Mouse (Mus musculus) hindbrain, embryonic 15.5 days (tissue): ENCODE measurements at regions not wholly inside any gene's neighbourhood (a gene's known extent, or its start where the extent isn't known, plus 50 kb on each side); places are given as distances from the start of the nearest gene placed in this dataset. TPM values are rescaled to one million over a fixed set of nuclear protein-coding genes. Genes with fewer than 3 reads are reported as not detected.

Source experiments
- ATAC-seq: fragments of 200-750 bp; cut with Nextera tagmentation; 2 replicates; pipeline ENCODE4 v1.8.0; 2017; ENCODE audit warnings: low read depth, moderate number of reproducible peaks, moderate TSS enrichment; ENCODE audit not compliant: low FRiP score
- H3K27ac ChIP-seq: fragments of 300-500 bp; sonication (generic); replicated peaks from 2 replicates; pipeline ENCODE4 v1.5.1; 2015; ENCODE audit warnings: mild to moderate bottlenecking, inconsistent platforms
- H3K27me3 ChIP-seq: fragments of 300-500 bp; sonication (generic); 2 replicates; pipeline ENCODE4 v1.6.1; 2015; ENCODE audit warnings: control low read depth, inconsistent platforms
- H3K36me3 ChIP-seq: fragments of 300-500 bp; sonication (generic); 2 replicates; pipeline ENCODE4 v1.6.1; 2015; ENCODE audit warnings: control low read depth, inconsistent platforms
- H3K4me1 ChIP-seq: fragments of 300-500 bp; sonication (generic); replicated peaks from 2 replicates; pipeline ENCODE4 v1.6.1; 2015; ENCODE audit warnings: control low read depth, inconsistent platforms
- H3K4me2 ChIP-seq: fragments of 300-500 bp; sonication (generic); 2 replicates; pipeline ENCODE4 v1.6.1; 2015; ENCODE audit warnings: moderate library complexity, mild to moderate bottlenecking, inconsistent platforms
- H3K4me3 ChIP-seq: fragments of 300-500 bp; sonication (generic); 2 replicates; pipeline ENCODE4 v1.5.1; 2015; ENCODE audit warnings: mild to moderate bottlenecking, inconsistent platforms
- H3K9ac ChIP-seq: fragments of 300-500 bp; sonication (generic); 2 replicates; pipeline ENCODE4 v1.6.1; 2015; ENCODE audit warnings: inconsistent platforms
- H3K9me3 ChIP-seq: fragments of 300-500 bp; sonication (generic); 2 replicates; pipeline ENCODE4 v1.6.1; 2016; ENCODE audit warnings: control low read depth, inconsistent platforms
- WGBS: fragments of 180-500 bp; shearing (Covaris S2); methylation state at CpG from one replicate; pipeline ENCODE4 v1.1.7; 2015; 5-methylcytosine and 5-hydroxymethylcytosine counted together
- microRNA-seq: library from miRNA; unstranded; fragments of <30 nt; microRNA quantifications from one replicate; pipeline ENCODE4, GENCODE M21; 2016

GRCm38 (mm10) chr12:30510861-30511260, 73.4 kb upstream of the Tmem18 start:
- H3K9ac ChIP-seq = no peak overlapping the region
- H3K36me3 ChIP-seq = no peaks in the 10 kb centered on the region
- H3K4me2 ChIP-seq = no peak overlapping the region
- H3K27me3 ChIP-seq = no peaks in the 10 kb centered on the region
- H3K4me3 ChIP-seq = no peak overlapping the region
- 0 out of 2 replicates have a peak, but pooled peaks have one; percentile 15 for ATAC-seq
- H3K9me3 ChIP-seq = no peaks in the 10 kb centered on the region
- WGBS = 77% methylated on average over 6 of the region's 6 CpGs
- no peak overlapping the region for H3K27ac ChIP-seq
- no peaks in the 10 kb centered on the region for H3K4me1 ChIP-seq

GRCm38 (mm10) chr12:30483370-30483769, 100.9 kb upstream of the Tmem18 start:
- no peaks in the 10 kb centered on the region for H3K36me3 ChIP-seq
- H3K4me3 ChIP-seq = no peak overlapping the region
- 28% methylated on average over 5 of the region's 5 CpGs for WGBS
- no peak overlapping the region for H3K4me2 ChIP-seq
- H3K27me3 ChIP-seq = no peaks in the 10 kb centered on the region
- ATAC-seq = no peak
- H3K9ac ChIP-seq = no peak overlapping the region
- H3K9me3 ChIP-seq = no peaks in the 10 kb centered on the region
- H3K4me1 ChIP-seq = no peaks in the 10 kb centered on the region
- no peak overlapping the region for H3K27ac ChIP-seq

GRCm38 (mm10) chr12:30473473-30473815, 100.3 kb upstream of the Sntg2 start:
- no peak overlapping the region for H3K4me3 ChIP-seq
- no peak overlapping the region for H3K27ac ChIP-seq
- H3K4me2 ChIP-seq = no peak overlapping the region
- 75% methylated on average over 4 of the region's 4 CpGs for WGBS
- H3K4me1 ChIP-seq = no peaks in the 10 kb centered on the region
- no peaks in the 10 kb centered on the region for H3K9me3 ChIP-seq
- ATAC-seq = no peak
- H3K9ac ChIP-seq = no peak overlapping the region
- no peaks in the 10 kb centered on the region for H3K36me3 ChIP-seq
- no peaks in the 10 kb centered on the region for H3K27me3 ChIP-seq

GRCm38 (mm10) chr12:30472743-30473472, 99.7 kb upstream of the Sntg2 start:
- no peaks in the 10 kb centered on the region for H3K4me1 ChIP-seq
- no peak for ATAC-seq
- WGBS = 77% methylated on average over 10 of the region's 10 CpGs
- no peak overlapping the region for H3K4me2 ChIP-seq
- H3K36me3 ChIP-seq = no peaks in the 10 kb centered on the region
- no peak overlapping the region for H3K4me3 ChIP-seq
- H3K9me3 ChIP-seq = no peaks in the 10 kb centered on the region
- no peak overlapping the region for H3K27ac ChIP-seq
- H3K9ac ChIP-seq = no peak overlapping the region
- H3K27me3 ChIP-seq = no peaks in the 10 kb centered on the region

- no peak overlapping the region for H3K27ac ChIP-seq
- H3K4me3 ChIP-seq = no peak overlapping the region
- no peaks in the 10 kb centered on the region for H3K27me3 ChIP-seq
- H3K4me2 ChIP-seq = no peak overlapping the region
- no peaks in the 10 kb centered on the region for H3K9me3 ChIP-seq
- no peak for ATAC-seq
- no peak overlapping the region for H3K9ac ChIP-seq
- H3K4me1 ChIP-seq = no peaks in the 10 kb centered on the region
- 60% methylated on average over 7 of the region's 7 CpGs for WGBS
- no peaks in the 10 kb centered on the region for H3K36me3 ChIP-seq
Observed at GRCm38 (mm10) chr12:30467186-30467585, 94.0 kb upstream of the Sntg2 start.

- no peak for ATAC-seq
- Histone ChIP-seq H3K4me2 (no peak overlapping the region), H3K9me3 (no peaks in the 10 kb centered on the region), H3K27me3 (no peaks in the 10 kb centered on the region), H3K4me3 (no peak overlapping the region), H3K36me3 (no peaks in the 10 kb centered on the region), H3K27ac (no peak overlapping the region), H3K4me1 (no peaks in the 10 kb centered on the region), H3K9ac (no peak overlapping the region)
Observed at GRCm38 (mm10) chr12:30450614-30451013, 77.4 kb upstream of the Sntg2 start.

- WGBS = 77% methylated on average over 8 of the region's 8 CpGs
- Histone ChIP-seq H3K36me3 (no peaks in the 10 kb centered on the region), H3K4me3 (no peak overlapping the region), H3K4me2 (no peak overlapping the region), H3K9me3 (no peaks in the 10 kb centered on the region), H3K4me1 (no peaks in the 10 kb centered on the region), H3K27ac (no peak overlapping the region), H3K27me3 (no peaks in the 10 kb centered on the region), H3K9ac (no peak overlapping the region)
- no peak for ATAC-seq
Observed at GRCm38 (mm10) chr12:30434892-30435291, 61.7 kb upstream of the Sntg2 start.

GRCm38 (mm10) chr12:30432861-30433260, 59.7 kb upstream of the Sntg2 start:
- WGBS = 87% methylated on average over 5 of the region's 5 CpGs
- Histone ChIP-seq H3K4me2 (no peak overlapping the region), H3K27ac (no peak overlapping the region), H3K27me3 (no peaks in the 10 kb centered on the region), H3K4me1 (no peaks in the 10 kb centered on the region), H3K9ac (no peak overlapping the region), H3K36me3 (no peaks in the 10 kb centered on the region), H3K9me3 (no peaks in the 10 kb centered on the region), H3K4me3 (no peak overlapping the region)
- no peak for ATAC-seq

- no peaks in the 10 kb centered on the region for H3K9me3 ChIP-seq
- H3K4me2 ChIP-seq = no peak overlapping the region
- H3K9ac ChIP-seq = no peak overlapping the region
- H3K36me3 ChIP-seq = no peaks in the 10 kb centered on the region
- H3K27ac ChIP-seq = no peak overlapping the region
- H3K4me3 ChIP-seq = no peak overlapping the region
- H3K27me3 ChIP-seq = no peaks in the 10 kb centered on the region
- ATAC-seq = no peak
- 83% methylated on average over 3 of the region's 3 CpGs for WGBS
- no peaks in the 10 kb centered on the region for H3K4me1 ChIP-seq
Observed at GRCm38 (mm10) chr12:30430641-30431040, 57.5 kb upstream of the Sntg2 start.

- no peak overlapping the region for H3K9ac ChIP-seq
Observed at GRCm38 (mm10) chr12:30425301-30425700, 52.1 kb upstream of the Sntg2 start.

More at GRCm38 (mm10) chr12:30425301-30425700, 52.1 kb upstream of the Sntg2 start:
- no peak overlapping the region for H3K27ac ChIP-seq
- no peak overlapping the region for H3K4me3 ChIP-seq
- WGBS = 65% methylated on average over 2 of the region's 2 CpGs
- H3K9me3 ChIP-seq = no peaks in the 10 kb centered on the region
- ATAC-seq = no peak
- H3K4me2 ChIP-seq = no peak overlapping the region
- H3K36me3 ChIP-seq = no peaks in the 10 kb centered on the region
- H3K4me1 ChIP-seq = no peaks in the 10 kb centered on the region
- H3K27me3 ChIP-seq = no peaks in the 10 kb centered on the region

Small RNAs in the stretch of these regions (microRNA-seq; reads per million reads assigned to microRNA genes)
- not detected for gene Gm25865
